Mouse (Mus musculus): Measurements from ENCODE around the gene Ppy. TPM values are rescaled to one million over a fixed set of nuclear protein-coding genes. Genes with fewer than 3 reads are reported as not detected.

Gene Ppy
- polyA plus RNA-seq, 1 experiment from 2014 or later: not detected

- Histone ChIP-seq H3K9ac (ENCODE audit: low read length) (no peak overlapping the region), H3K4me2 (ENCODE audit: low read depth, low read length, severe bottlenecking) (no peak overlapping the region), H3K27me3 (ENCODE audit: control insufficient read depth, insufficient read depth, low read length) (peaks cover 30% of the 10 kb centered on the region), H3K9me3 (ENCODE audit: control insufficient read depth, low read length) (no peaks in the 10 kb centered on the region), H3K4me3 (ENCODE audit: low read depth, low read length) (no peak overlapping the region), H3K27ac (ENCODE audit: low read depth, low read length) (no peak overlapping the region), H3K4me1 (replicated peaks; ENCODE audit: control insufficient read depth, insufficient read depth, low read length) (no peaks in the 10 kb centered on the region; the same call in 1 of the 2 replicates), H3K36me3 (ENCODE audit: control insufficient read depth, insufficient read depth, low read length) (no peaks in the 10 kb centered on the region)
- ATAC-seq (replicated peaks; ENCODE audit: low FRiP score): no peak
- WGBS: 20% methylated on average over 17 of the region's 17 CpGs
- peak; percentile 87 for DNase-seq (ENCODE audit: low spot score)
Measured at GRCm38 (mm10) chr11:102102485-102103258, 1.6 kb upstream of the Ppy start.

- Histone ChIP-seq H3K4me2 (ENCODE audit: low read depth, low read length, severe bottlenecking) (peak overlapping the region; percentile 50), H3K9ac (ENCODE audit: low read length) (peak overlapping the region; percentile 39; the same call in 1 of the 2 replicates)
- WGBS: 7% methylated on average over 17 of the region's 18 CpGs
Measured at GRCm38 (mm10) chr11:102096887-102097391, 4.2 kb downstream of the Ppy start.

GRCm38 (mm10) chr11:102096446-102096845 lies 4.7 kb downstream of the Ppy start:
- H3K27ac ChIP-seq (ENCODE audit: low read depth, low read length): no peak overlapping the region
- no peaks in the 10 kb centered on the region for H3K36me3 ChIP-seq (ENCODE audit: control insufficient read depth, insufficient read depth, low read length)
- 80% methylated on average over 5 of the region's 5 CpGs for WGBS
- H3K27me3 ChIP-seq (ENCODE audit: control insufficient read depth, insufficient read depth, low read length): peaks cover 2% of the 10 kb centered on the region; the same call in 1 of the 2 replicates
- no peak overlapping the region for H3K4me3 ChIP-seq (ENCODE audit: low read depth, low read length)
- no peak overlapping the region for H3K9ac ChIP-seq (ENCODE audit: low read length)
- DNase-seq (ENCODE audit: low spot score) (no peak), ATAC-seq (replicated peaks; ENCODE audit: low FRiP score) (peak; percentile 34; the same call in 1 of the 2 replicates)
- H3K4me2 ChIP-seq (ENCODE audit: low read depth, low read length, severe bottlenecking): peak overlapping the region; percentile 50; the same call in 1 of the 2 replicates
- H3K9me3 ChIP-seq (ENCODE audit: control insufficient read depth, low read length): no peaks in the 10 kb centered on the region
- H3K4me1 ChIP-seq (replicated peaks; ENCODE audit: control insufficient read depth, insufficient read depth, low read length): peaks cover 3% of the 10 kb centered on the region; the same call in 1 of the 2 replicates

More at GRCm38 (mm10) chr11:102096887-102097391, 4.2 kb downstream of the Ppy start:
- peak; percentile 97 for DNase-seq (ENCODE audit: low spot score)
- Histone ChIP-seq H3K36me3 (ENCODE audit: control insufficient read depth, insufficient read depth, low read length) (no peaks in the 10 kb centered on the region), H3K4me1 (replicated peaks; ENCODE audit: control insufficient read depth, insufficient read depth, low read length) (peaks cover 3% of the 10 kb centered on the region; the same call in 1 of the 2 replicates), H3K27ac (ENCODE audit: low read depth, low read length) (no peak overlapping the region), H3K9me3 (ENCODE audit: control insufficient read depth, low read length) (no peaks in the 10 kb centered on the region), H3K27me3 (ENCODE audit: control insufficient read depth, insufficient read depth, low read length) (peaks cover 2% of the 10 kb centered on the region; the same call in 1 of the 2 replicates), H3K4me3 (ENCODE audit: low read depth, low read length) (peak overlapping the region; percentile 17; the same call in 1 of the 2 replicates)
- peak; percentile 88 for ATAC-seq (replicated peaks; ENCODE audit: low FRiP score)

GRCm38 (mm10) chr11:102095676-102096075 lies 5.4 kb downstream of the Ppy start:
- Histone ChIP-seq H3K4me3 (ENCODE audit: low read depth, low read length) (no peak overlapping the region), H3K27ac (ENCODE audit: low read depth, low read length) (no peak overlapping the region), H3K27me3 (ENCODE audit: control insufficient read depth, insufficient read depth, low read length) (peaks cover 2% of the 10 kb centered on the region; the same call in 1 of the 2 replicates), H3K4me1 (replicated peaks; ENCODE audit: control insufficient read depth, insufficient read depth, low read length) (peaks cover 3% of the 10 kb centered on the region; the same call in 1 of the 2 replicates), H3K36me3 (ENCODE audit: control insufficient read depth, insufficient read depth, low read length) (no peaks in the 10 kb centered on the region), H3K9ac (ENCODE audit: low read length) (no peak overlapping the region), H3K9me3 (ENCODE audit: control insufficient read depth, low read length) (no peaks in the 10 kb centered on the region), H3K4me2 (ENCODE audit: low read depth, low read length, severe bottlenecking) (no peak overlapping the region)
- WGBS: 83% methylated on average over 3 of the region's 3 CpGs
- DNase-seq (ENCODE audit: low spot score): no peak
- no peak for ATAC-seq (replicated peaks; ENCODE audit: low FRiP score)

- Histone ChIP-seq H3K4me1 (replicated peaks; ENCODE audit: control insufficient read depth, insufficient read depth, low read length) (peaks cover 18% of the 10 kb centered on the region; the same call in 1 of the 2 replicates), H3K4me2 (ENCODE audit: low read depth, low read length, severe bottlenecking) (peak overlapping the region; percentile 93), H3K36me3 (ENCODE audit: control insufficient read depth, insufficient read depth, low read length) (no peaks in the 10 kb centered on the region), H3K9ac (ENCODE audit: low read length) (peak overlapping the region; percentile 72), H3K4me3 (ENCODE audit: low read depth, low read length) (peak overlapping the region; percentile 73), H3K9me3 (ENCODE audit: control insufficient read depth, low read length) (no peaks in the 10 kb centered on the region), H3K27ac (ENCODE audit: low read depth, low read length) (peak overlapping the region; percentile 76), H3K27me3 (ENCODE audit: control insufficient read depth, insufficient read depth, low read length) (no peaks in the 10 kb centered on the region)
- DNase-seq (ENCODE audit: low spot score): peak; percentile 87
- peak; percentile 58 for ATAC-seq (replicated peaks; ENCODE audit: low FRiP score)
- WGBS: under 1% methylated on average over 20 of the region's 20 CpGs
Measured at GRCm38 (mm10) chr11:102089088-102089808, 11.9 kb downstream of the Ppy start.

GRCm38 (mm10) chr11:102087931-102088898 lies 12.9 kb downstream of the Ppy start, which contains the start of gene Mpp2:
Gene Mpp2, minus strand, starts transcription at chr11:102088515.
- no peaks in the 10 kb centered on the region for H3K27me3 ChIP-seq (ENCODE audit: control insufficient read depth, insufficient read depth, low read length)
- H3K9me3 ChIP-seq (ENCODE audit: control insufficient read depth, low read length): no peaks in the 10 kb centered on the region
- peak within 1 kb of the TSS; percentile 73 for H3K4me3 ChIP-seq (ENCODE audit: low read depth, low read length)
- peak within 1 kb of the TSS; percentile 90 for H3K27ac ChIP-seq (ENCODE audit: low read depth, low read length)
- peaks cover 18% of the 10 kb centered on the region; the same call in 1 of the 2 replicates for H3K4me1 ChIP-seq (replicated peaks; ENCODE audit: control insufficient read depth, insufficient read depth, low read length)
- H3K4me2 ChIP-seq (ENCODE audit: low read depth, low read length, severe bottlenecking): peak within 1 kb of the TSS; percentile 93
- no peaks in the 10 kb centered on the region for H3K36me3 ChIP-seq (ENCODE audit: control insufficient read depth, insufficient read depth, low read length)
- peak; percentile 70 for ATAC-seq (replicated peaks; ENCODE audit: low FRiP score)
- under 1% methylated on average over 49 of the region's 49 CpGs for WGBS
- peak; percentile 90 for DNase-seq (ENCODE audit: low spot score)
- peak within 1 kb of the TSS; percentile 72 for H3K9ac ChIP-seq (ENCODE audit: low read length)

GRCm38 (mm10) chr11:102087081-102087751 lies 13.9 kb downstream of the Ppy start:
- H3K36me3 ChIP-seq (ENCODE audit: control insufficient read depth, insufficient read depth, low read length): no peaks in the 10 kb centered on the region
- ATAC-seq (replicated peaks; ENCODE audit: low FRiP score): peak; percentile 84
- peak; percentile 94 for DNase-seq (ENCODE audit: low spot score)
- H3K27me3 ChIP-seq (ENCODE audit: control insufficient read depth, insufficient read depth, low read length): no peaks in the 10 kb centered on the region
- H3K27ac ChIP-seq (ENCODE audit: low read depth, low read length): peak overlapping the region; percentile 90
- H3K9me3 ChIP-seq (ENCODE audit: control insufficient read depth, low read length): no peaks in the 10 kb centered on the region
- peak overlapping the region; percentile 93 for H3K4me2 ChIP-seq (ENCODE audit: low read depth, low read length, severe bottlenecking)
- WGBS: under 1% methylated on average over 39 of the region's 39 CpGs
- peak overlapping the region; percentile 72 for H3K9ac ChIP-seq (ENCODE audit: low read length)
- peaks cover 19% of the 10 kb centered on the region; the same call in 1 of the 2 replicates for H3K4me1 ChIP-seq (replicated peaks; ENCODE audit: control insufficient read depth, insufficient read depth, low read length)
- peak overlapping the region; percentile 73 for H3K4me3 ChIP-seq (ENCODE audit: low read depth, low read length)
